Mouse (Mus musculus): Measurements from ENCODE around the gene Tmem86a.

Gene Tmem86a

DNA sequence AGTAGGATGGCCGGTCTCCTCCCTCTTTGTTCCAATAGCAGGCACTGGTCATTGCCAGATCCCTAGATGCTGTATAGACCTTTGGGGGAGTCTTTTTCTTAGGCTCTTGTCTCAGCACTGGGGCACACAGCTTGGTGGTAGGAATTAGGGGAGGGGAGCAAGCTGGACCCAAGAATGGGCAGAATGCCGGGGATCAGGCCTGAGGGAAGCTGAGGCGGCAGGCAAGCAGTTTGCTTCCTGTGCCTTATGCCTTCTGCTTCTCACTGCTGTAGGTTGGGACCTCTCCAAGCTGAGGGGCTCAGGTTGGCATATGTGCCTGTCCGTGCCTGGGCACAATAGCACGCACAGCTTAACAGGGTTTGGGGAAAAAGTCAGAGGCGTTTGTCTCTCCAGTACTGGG is 25.8 kb downstream of the Tmem86a start:
- no peak for DNase-seq (ENCODE audit: low read depth, low spot score)

DNA sequence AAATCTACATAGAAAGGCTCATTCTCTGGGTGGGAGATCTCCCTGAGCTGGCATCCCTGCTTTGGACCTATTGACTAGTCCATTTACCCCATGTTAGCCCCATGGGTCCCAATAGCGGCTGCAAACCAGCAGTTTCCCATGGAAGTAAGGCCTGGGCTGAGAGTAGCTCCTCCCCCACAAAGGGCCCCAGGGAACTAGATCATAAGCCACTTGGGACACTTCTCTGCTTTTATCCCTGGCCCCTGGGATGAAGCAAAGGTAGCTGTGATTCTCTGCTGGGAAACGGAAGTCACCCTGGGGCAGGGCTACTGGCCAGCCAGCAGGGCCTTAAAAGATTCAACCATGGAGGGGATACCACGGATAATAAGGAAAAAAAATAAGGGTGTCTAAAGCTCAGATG is 26.3 kb downstream of the Tmem86a start:
- no peak for DNase-seq (ENCODE audit: low read depth, low spot score)

DNA sequence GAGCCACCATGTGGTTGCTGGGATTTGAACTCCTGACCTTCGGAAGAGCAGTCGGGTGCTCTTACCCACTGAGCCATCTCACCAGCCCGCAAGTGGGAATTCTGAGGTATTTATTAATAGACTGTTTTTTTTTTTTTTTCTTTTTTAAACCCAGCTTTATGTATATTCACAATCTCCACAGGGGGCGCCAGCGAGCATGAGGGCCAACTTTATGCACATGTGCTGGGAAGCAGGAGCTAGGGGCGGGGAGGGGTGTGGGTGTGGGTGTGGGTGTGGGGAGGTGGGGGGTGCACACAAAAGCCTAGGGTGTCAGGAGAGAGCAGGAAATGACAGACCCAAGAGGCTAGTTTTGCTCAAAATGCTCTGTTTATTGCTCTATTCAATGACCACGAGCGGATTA is 27.1 kb downstream of the Tmem86a start:
- DNase-seq (ENCODE audit: low read depth, low spot score): peak; percentile 19

DNA sequence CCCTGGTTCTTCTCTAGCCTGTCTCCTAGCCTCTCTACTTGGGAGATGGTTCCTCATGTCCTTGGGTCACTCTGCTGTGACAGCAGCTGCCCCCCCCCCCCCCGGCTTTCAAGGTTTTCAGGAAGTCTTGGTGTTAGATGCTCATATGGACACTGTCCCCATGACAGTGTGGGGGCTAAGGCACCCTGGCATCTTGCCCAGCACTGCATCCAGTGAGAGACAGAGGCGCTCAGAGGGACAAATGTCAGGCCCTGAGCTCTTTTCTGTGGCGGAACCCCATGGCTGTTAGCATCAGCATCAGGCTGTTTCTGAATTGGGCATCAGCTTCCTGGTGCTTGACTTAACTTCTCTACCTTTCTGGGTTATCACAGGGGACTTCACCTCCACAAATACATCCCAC is 30.5 kb downstream of the Tmem86a start:
- DNase-seq (ENCODE audit: low read depth, low spot score): no peak

DNA sequence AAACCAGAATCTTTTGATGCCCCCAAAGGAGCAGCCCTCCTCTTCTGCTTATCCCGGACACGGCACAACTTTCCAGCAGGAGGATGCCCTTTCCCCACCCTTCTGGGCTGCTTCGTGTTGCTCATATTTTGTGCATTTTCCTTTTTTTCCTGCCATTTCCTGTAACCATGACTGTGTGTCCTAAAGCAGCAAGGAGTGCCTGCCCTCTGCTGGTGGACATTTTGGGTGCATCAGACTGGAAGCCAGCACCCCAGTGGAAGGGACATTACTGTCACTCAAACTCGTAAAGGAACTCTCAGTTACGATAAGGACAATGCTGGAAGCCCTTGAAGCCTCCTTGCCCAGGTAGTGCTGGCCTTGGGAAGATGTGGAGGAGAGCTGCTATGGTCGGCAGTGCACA is 30.9 kb downstream of the Tmem86a start:
- no peak for DNase-seq (ENCODE audit: low read depth, low spot score)

DNA sequence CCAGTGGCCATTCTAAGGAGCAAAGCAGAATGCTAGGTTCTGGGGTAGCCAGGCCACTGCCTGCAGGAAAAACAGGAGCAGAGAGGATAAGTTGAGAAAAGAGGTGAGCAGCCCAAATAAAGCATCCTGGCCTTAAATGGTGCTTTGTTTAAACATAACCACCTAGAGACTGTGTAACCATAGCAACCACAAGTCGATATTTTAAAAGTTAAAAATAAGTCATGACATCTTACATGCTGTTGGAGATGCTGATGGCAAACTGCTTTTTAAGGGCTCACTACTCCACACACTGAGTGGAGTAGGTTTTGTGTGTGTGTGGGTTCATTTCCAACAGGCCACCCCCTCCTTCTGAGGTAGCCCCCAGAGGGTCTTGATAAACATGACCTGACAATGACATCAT is 34.7 kb downstream of the Tmem86a start:
- no peak for DNase-seq (ENCODE audit: low read depth, low spot score)

DNA sequence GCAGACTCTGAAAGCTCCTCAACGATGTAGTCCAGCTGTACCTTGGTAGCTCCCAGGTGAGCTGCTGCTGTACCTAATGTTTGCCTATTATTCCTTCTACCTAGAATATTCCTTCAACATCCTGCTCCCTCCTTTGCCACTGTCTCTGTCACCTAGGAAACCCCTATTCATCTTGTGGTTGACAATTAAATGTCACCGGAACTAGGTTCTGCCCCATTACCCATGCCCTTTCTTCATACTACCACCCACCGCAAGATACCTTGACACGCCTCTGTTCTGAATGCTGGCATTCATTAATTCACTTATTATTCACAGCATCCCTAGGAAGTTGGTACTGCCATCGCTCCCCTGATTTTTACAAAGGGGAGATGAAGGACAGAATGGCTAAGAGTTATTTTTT is 43.5 kb downstream of the Tmem86a start:
- DNase-seq (ENCODE audit: low read depth, low spot score): no peak

DNA sequence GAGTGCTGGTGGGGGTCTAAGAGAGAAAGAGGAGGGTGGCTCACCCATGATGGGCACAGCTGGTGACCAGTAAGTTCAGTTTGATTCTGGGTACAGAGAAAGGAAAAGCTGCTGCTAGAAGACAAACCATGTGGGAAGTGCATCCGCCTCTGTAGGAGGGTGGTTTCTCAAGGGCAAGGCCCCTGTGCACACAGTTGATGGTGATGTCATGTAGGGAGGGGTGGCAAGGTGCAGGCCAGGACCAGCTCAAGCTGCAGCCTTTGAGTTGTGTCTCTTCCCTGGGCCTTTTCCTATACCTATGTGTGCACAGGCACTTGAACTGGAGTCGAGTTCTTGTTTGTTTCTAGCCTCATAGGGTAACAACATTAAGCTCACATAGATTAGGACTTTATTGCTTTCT is 44.6 kb downstream of the Tmem86a start:
- DNase-seq (ENCODE audit: low read depth, low spot score): no peak

DNA sequence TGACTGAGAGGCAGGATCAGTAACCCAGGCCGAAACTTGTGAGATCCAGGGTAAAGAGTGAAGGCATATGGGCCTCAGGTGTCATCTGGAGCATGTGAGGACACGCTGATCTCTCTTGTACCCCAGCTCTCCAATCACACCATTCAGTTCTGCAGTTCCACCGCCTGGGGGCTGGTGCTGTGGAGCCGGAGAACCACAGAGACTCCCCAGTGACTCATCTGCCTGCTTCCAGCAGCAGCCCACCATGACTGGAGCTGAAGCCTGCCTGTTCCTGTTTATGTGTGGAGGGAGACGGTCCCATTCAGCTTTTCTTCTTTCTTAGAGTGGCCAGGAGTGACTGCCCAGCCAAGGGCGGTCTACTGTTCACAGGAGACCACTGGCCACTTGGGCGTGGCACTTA is 47.6 kb downstream of the Tmem86a start:
- DNase-seq (ENCODE audit: low read depth, low spot score): no peak

DNA sequence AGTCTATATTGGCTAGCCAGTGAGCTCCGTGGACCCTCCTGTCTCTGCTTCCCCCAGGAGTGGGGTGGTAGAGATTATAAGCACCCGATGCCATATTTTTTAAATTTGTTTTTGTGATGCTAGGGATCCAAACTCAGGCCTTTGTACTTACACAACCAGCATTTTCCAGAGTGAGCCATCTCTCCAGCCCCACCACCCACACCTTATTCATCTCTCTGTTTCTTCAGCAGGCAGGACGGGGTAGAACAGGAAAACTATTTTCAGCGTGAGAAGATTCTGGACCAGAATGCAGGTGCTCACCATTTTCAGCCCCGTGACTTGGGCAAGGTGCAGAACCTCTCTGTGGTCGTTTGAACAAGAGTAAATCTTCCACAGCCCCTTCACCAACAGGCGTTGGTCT is 48.9 kb downstream of the Tmem86a start:
- DNase-seq (ENCODE audit: low read depth, low spot score): no peak

DNA sequence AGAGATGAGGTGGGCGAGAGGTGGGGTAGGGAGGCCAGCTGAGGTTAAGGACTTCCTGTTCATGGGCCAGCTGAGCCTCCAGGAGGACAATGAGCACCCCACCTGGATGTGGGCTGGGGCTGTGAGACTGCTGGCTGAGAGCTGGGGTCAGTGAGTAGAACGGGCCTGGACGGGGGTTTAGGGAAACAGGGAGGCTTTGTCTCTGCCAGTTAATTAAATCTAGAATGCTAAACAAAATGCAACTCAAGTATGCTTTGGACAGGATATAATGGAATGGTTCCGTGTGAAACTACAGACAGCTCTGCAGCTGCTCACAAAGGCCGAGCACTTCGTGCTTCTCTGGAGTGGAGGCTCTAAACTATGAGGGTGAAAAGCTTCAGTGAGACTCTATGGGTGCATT is 50.2 kb downstream of the Tmem86a start:
- DNase-seq (ENCODE audit: low read depth, low spot score): no peak

DNA sequence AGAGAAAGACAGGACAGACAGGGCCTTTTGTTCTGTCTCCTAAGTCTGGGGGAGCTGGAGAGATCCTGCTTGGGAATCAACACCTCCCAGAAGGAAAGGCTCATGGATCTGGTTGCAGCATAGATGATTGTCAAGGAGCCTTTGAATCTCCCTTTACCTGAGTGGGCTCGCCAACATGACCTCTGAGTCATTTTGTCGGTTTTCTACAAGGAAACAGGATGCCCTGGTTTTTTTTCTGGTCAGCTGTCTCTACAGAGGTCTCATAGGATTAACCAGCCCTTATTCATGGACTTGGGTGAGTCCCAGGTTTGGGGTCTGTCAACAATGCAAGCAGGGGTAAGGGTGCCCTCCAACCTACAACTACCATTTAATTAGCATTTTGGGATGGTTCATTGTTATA is 52.6 kb downstream of the Tmem86a start:
- no peak for DNase-seq (ENCODE audit: low read depth, low spot score)

DNA sequence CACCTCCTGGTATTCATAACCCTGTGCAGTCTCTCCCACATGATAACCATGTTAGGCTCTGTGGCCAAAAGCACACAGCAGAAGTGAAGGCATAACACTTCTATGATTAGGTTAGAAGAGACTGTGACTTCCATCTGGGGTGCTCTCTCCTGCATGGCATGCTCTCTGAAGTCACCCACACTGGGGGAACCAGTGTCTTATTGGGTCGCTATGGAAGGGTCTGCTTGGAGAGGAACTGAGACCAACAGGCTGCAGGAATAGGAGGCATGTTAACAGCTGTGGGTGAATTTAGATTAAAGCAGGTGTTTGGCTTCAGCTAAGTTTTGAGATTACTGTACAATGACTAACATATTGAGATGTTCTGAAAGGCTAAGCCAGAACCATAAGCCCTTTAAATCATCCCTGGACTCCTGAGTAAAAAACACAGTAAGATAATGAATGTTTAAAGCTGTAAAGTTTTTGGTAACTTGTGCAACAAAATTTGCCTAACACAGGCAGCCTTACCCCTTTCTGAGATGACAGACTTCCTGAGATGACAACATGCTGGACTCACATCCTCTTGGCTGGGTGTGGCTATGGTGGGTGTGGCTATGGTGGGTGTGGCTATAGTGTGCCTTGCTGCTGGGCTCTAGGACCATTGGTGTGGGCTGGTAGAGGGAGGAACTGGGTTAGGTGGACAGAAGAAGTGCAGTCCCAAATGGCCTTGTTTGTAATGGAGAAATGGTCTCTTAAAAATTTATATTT is 53.4 kb downstream of the Tmem86a start:
- DNase-seq (ENCODE audit: low read depth, low spot score): no peak
